Mouse (Mus musculus) lung, postnatal 0 days (tissue): Measurements from ENCODE around the gene Zfp335. TPM values are rescaled to one million over a fixed set of nuclear protein-coding genes. Genes with fewer than 3 reads are reported as not detected.
A peak's percentile ranks its signal among the peaks of the same experiment; 100 is the strongest.

Experiments
- ATAC-seq: fragments of 200-750 bp; cut with Nextera tagmentation; 2 replicates; pipeline ENCODE4 v1.8.0; 2017; ENCODE audit warnings: moderate library complexity
- DNase-seq: peaks from one replicate; pipeline ENCODE4 v3.0.0-alpha.2; 2016; ENCODE audit warnings: low spot score
- H3K27ac ChIP-seq: fragments of 300-500 bp; sonication (generic); 2 replicates; pipeline ENCODE4 v1.5.1; 2014; ENCODE audit warnings: antibody characterized with exemption, mild to moderate bottlenecking, low read length, mixed read lengths
- H3K27me3 ChIP-seq: fragments of 300-500 bp; sonication (generic); replicated peaks from 2 replicates; pipeline ENCODE4 v1.6.1; 2014; ENCODE audit warnings: low read length, mixed read lengths; ENCODE audit not compliant: insufficient read depth
- H3K36me3 ChIP-seq: fragments of 300-500 bp; sonication (generic); 2 replicates; pipeline ENCODE4 v1.6.1; 2014; ENCODE audit warnings: low read length, mixed read lengths; ENCODE audit not compliant: insufficient read depth
- H3K4me1 ChIP-seq: fragments of 300-500 bp; sonication (generic); 2 replicates; pipeline ENCODE4 v1.6.1; 2014; ENCODE audit warnings: antibody characterized with exemption, low read depth, low read length, mixed read lengths; ENCODE audit not compliant: insufficient read depth
- H3K4me2 ChIP-seq: fragments of 300-500 bp; sonication (generic); replicated peaks from 2 replicates; pipeline ENCODE4 v1.6.1; 2014; ENCODE audit warnings: low read depth, mild to moderate bottlenecking, low read length, moderate library complexity, mixed read lengths
- H3K4me3 ChIP-seq: fragments of 300-500 bp; sonication (generic); 2 replicates; pipeline ENCODE4 v1.5.1; 2014; ENCODE audit warnings: low read depth, low read length
- H3K9ac ChIP-seq: fragments of 300-500 bp; sonication (generic); replicated peaks from 2 replicates; pipeline ENCODE4 v1.6.1; 2014; ENCODE audit warnings: low read depth, mild to moderate bottlenecking
- H3K9me3 ChIP-seq: fragments of 300-500 bp; sonication (generic); 2 replicates; pipeline ENCODE4 v1.6.1; 2016; ENCODE audit warnings: low read length, mixed read lengths
- CTCF ChIP-seq: IDR thresholded peaks from 2 replicates; pipeline ENCODE4 v1.5.1; 2016; ENCODE audit warnings: antibody characterized with exemption, mild to moderate bottlenecking
- EP300 ChIP-seq: IDR thresholded peaks from 2 replicates; pipeline ENCODE4 v1.6.1; 2016; ENCODE audit warnings: antibody characterized with exemption, mild to moderate bottlenecking, control low read depth
- WGBS: fragments of 180-500 bp; shearing (Covaris S2); extraction: QIAGEN DNeasy Blood & Tissue Kit; methylation state at CpG from one replicate; pipeline ENCODE4 v1.1.7; 2014; 5-methylcytosine and 5-hydroxymethylcytosine counted together
- polyA plus RNA-seq: library from polyadenylated mRNA; unstranded; fragments of >200 nt; fragmentation: Nextera tagmentation; extraction: Ambion mirVana; gene quantifications from 2 replicates; pipeline ENCODE4 v1.2.1, GENCODE M21; 2015

Zfp335 gene
- polyA plus RNA-seq, 1 experiment from 2014 or later: 5.2 TPM

DNA sequence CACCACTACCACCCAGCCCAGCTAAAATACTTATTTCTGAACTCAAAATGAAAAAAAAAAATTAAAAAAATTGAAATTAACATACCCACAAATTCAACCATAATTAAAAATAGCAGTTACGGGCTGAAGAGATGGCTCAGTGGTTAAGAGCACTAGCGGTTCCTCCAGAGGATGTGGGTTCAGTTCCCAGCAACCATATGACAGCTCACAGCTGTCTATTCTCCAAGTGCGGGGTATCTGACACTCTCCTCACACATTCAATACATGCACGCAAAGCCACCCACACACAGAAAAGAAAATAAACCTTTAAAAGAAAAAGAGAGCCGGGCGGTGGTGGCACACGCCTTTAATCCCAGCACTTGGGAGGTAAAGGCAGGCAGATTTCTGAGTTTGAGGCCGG lies 61.5 kb downstream of the Zfp335 start:
- Histone ChIP-seq H3K36me3 (no peaks in the 10 kb centered on the region; the same call in 1 of the 2 replicates), H3K4me3 (no peak overlapping the region), H3K27ac (no peak overlapping the region), H3K9me3 (no peaks in the 10 kb centered on the region), H3K9ac (no peak overlapping the region), H3K4me2 (no peak overlapping the region), H3K4me1 (peaks cover 4% of the 10 kb centered on the region; the same call in 1 of the 2 replicates), H3K27me3 (no peaks in the 10 kb centered on the region)
- ATAC-seq (no peak), DNase-seq (no peak)
- no peak for TF ChIP-seq EP300
- WGBS: 60% methylated on average over 8 of the region's 8 CpGs

DNA sequence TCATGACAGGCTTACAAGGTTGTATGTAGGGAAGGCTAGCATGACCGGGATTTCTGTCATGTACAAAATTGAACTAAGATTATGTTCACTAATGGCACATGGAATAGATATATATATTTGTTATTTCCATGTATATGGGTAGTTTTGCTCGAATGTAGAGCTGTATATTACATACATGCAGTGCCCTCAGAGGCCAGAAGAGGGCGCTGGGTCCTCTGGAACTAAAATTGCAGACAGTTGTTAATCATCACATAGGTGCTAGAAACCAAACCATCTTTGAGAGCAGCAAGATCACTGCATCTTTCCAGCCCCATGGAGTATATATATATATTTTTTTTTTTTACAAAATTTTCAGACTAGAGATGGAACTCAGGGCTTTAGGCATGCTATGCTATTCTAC lies 65.8 kb downstream of the Zfp335 start:
- ATAC-seq (no peak), DNase-seq (no peak)
- Histone ChIP-seq H3K4me1 (no peaks in the 10 kb centered on the region), H3K4me2 (no peak overlapping the region), H3K4me3 (no peak overlapping the region), H3K27me3 (no peaks in the 10 kb centered on the region), H3K36me3 (no peaks in the 10 kb centered on the region), H3K9ac (no peak overlapping the region), H3K9me3 (no peaks in the 10 kb centered on the region), H3K27ac (no peak overlapping the region)
- WGBS: 60% methylated on average over 3 of the region's 3 CpGs
- TF ChIP-seq CTCF (peak; percentile 61), EP300 (no peak)

Other genes starting within 250 kb of the Zfp335 start
- not detected in 2 replicates for gene Wfdc11, start 237.7 kb downstream of the Zfp335 start, polyA plus RNA-seq
- 1.3 and 1.9 TPM in 2 replicates for gene Wfdc13, start 226.7 kb downstream of the Zfp335 start, polyA plus RNA-seq
- not detected in 2 replicates for gene Spint4, start 213.3 kb downstream of the Zfp335 start, polyA plus RNA-seq
- gene Spint5, start 196.5 kb downstream of the Zfp335 start, polyA plus RNA-seq: not detected in 2 replicates
- 6.4 and 6.6 TPM in 2 replicates for gene Wfdc3, start 165.8 kb downstream of the Zfp335 start, polyA plus RNA-seq
- 47.1 and 47.2 TPM in 2 replicates for gene Dnttip1, start 165.8 kb downstream of the Zfp335 start, polyA plus RNA-seq
- 21.1 and 33.3 TPM in 2 replicates for gene Ube2c, start 141.9 kb downstream of the Zfp335 start, polyA plus RNA-seq
- 0.47 and 1.2 TPM in 2 replicates for gene Tnnc2, start 131.8 kb downstream of the Zfp335 start, polyA plus RNA-seq
- 27.4 and 28.6 TPM in 2 replicates for gene Snx21, start 125.9 kb downstream of the Zfp335 start, polyA plus RNA-seq
- 17.8 and 18.9 TPM in 2 replicates for gene Acot8, start 106.9 kb downstream of the Zfp335 start, polyA plus RNA-seq
- gene Zswim3, start 106.7 kb downstream of the Zfp335 start, polyA plus RNA-seq: 4.3 and 5.3 TPM in 2 replicates
- 7.7 and 8.1 TPM in 2 replicates for gene Zswim1, start 89.1 kb downstream of the Zfp335 start, polyA plus RNA-seq
- gene Spata25, start 83.2 kb downstream of the Zfp335 start, polyA plus RNA-seq: not detected in 2 replicates
- 146 and 147 TPM in 2 replicates for gene Ctsa, start 78.9 kb downstream of the Zfp335 start, polyA plus RNA-seq
- 5.4 and 6.5 TPM in 2 replicates for gene Neurl2, start 78.3 kb downstream of the Zfp335 start, polyA plus RNA-seq
- gene Pltp, start 54.0 kb downstream of the Zfp335 start, polyA plus RNA-seq: 286 and 314 TPM in 2 replicates
- 60.9 and 71.3 TPM in 2 replicates for gene Pcif1, start 32.5 kb downstream of the Zfp335 start, polyA plus RNA-seq
- 4.5 and 5.6 TPM in 2 replicates for gene Mmp9, start 29.0 kb upstream of the Zfp335 start, polyA plus RNA-seq
- gene Slc12a5, start 49.0 kb upstream of the Zfp335 start, polyA plus RNA-seq: 0.84 and 1.0 TPM in 2 replicates
- gene Ncoa5, start 123.1 kb upstream of the Zfp335 start, polyA plus RNA-seq: 21.6 and 28.7 TPM in 2 replicates
- 57.9 and 77.5 TPM in 2 replicates for gene Cd40, start 143.9 kb upstream of the Zfp335 start, polyA plus RNA-seq
- gene 1700025C18Rik, start 179.0 kb upstream of the Zfp335 start, polyA plus RNA-seq: not detected in 2 replicates